Mouse (Mus musculus): Measurements from ENCODE around the gene Tmem178.

DNA sequence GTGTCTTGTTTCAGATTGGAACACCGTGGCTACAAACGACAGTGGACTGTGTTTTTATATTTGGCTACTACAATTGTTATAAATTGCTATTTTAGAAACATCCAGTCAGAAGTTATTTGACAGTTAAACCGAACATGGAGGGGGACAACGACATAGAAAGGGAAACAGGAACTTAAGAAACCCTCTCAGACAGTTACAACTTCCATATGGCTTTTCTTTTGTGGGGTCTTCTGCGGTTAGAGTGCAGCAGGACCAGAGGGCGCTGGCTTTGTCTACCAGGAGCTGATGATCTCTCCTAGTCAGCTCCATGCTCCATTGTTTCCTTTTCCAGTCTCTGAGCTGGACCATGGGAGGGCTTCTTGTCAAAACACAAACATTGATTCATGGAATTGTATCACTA lies 42.5 kb upstream of the Tmem178 start:
- TF ChIP-seq CTCF (IDR thresholded peaks at IDR 0.05; ENCODE audit: borderline replicate concordance, insufficient read depth, low read depth, low read length), result no peak
- no peak for TF ChIP-seq POLR2A (IDR thresholded peaks at IDR 0.05; ENCODE audit: borderline replicate concordance, insufficient read depth, low read length)
